Mouse (Mus musculus) right cerebral cortex, postnatal 14 days (tissue): ENCODE measurements around the gene Ksr2.
A peak's percentile ranks its signal among the peaks of the same experiment; 100 is the strongest.
"Not testable (repeated sequence)": the region's sequence is repeated elsewhere in the genome, so short reads cannot be mapped to it uniquely, and the experiment has no call there.

Source experiments
- DNase-seq: peaks from one replicate; pipeline ENCODE4 v3.0.0; 2022

The Ksr2 gene

GRCm38 (mm10) chr5:117413507-117414501, at the start of gene Ksr2:
Gene Ksr2, plus strand, starts transcription at chr5:117414000.
- DNase-seq = peak; percentile 73

- no peak for DNase-seq
Measured at GRCm38 (mm10) chr5:117364821-117365220, 49.0 kb upstream of the Ksr2 start.

GRCm38 (mm10) chr5:117365904-117366561, 47.8 kb upstream of the Ksr2 start:
- DNase-seq = no peak

GRCm38 (mm10) chr5:117367206-117367605, 46.6 kb upstream of the Ksr2 start:
- DNase-seq = no peak

GRCm38 (mm10) chr5:117370592-117370991, 43.2 kb upstream of the Ksr2 start:
- no peak for DNase-seq

GRCm38 (mm10) chr5:117373418-117373817, 40.4 kb upstream of the Ksr2 start:
- DNase-seq = no peak

GRCm38 (mm10) chr5:117374372-117375049, 39.3 kb upstream of the Ksr2 start:
- no peak for DNase-seq

- peak; percentile 63 for DNase-seq
Measured at GRCm38 (mm10) chr5:117376331-117376761, 37.5 kb upstream of the Ksr2 start.

GRCm38 (mm10) chr5:117377731-117378130, 36.1 kb upstream of the Ksr2 start:
- DNase-seq = not testable (repeated sequence)

- DNase-seq = no peak
Measured at GRCm38 (mm10) chr5:117380199-117380598, 33.6 kb upstream of the Ksr2 start.

- DNase-seq = no peak
Measured at GRCm38 (mm10) chr5:117381785-117382184, 32.0 kb upstream of the Ksr2 start.

- no peak for DNase-seq
Measured at GRCm38 (mm10) chr5:117383198-117383597, 30.6 kb upstream of the Ksr2 start.

GRCm38 (mm10) chr5:117388296-117388751, 25.5 kb upstream of the Ksr2 start:
- peak; percentile 39 for DNase-seq

- peak; percentile 97 for DNase-seq
Measured at GRCm38 (mm10) chr5:117388877-117389276, 24.9 kb upstream of the Ksr2 start, which contains the start of gene Rfc5. Gene Rfc5, minus strand, starts transcription at chr5:117389047.

- DNase-seq = no peak
Measured at GRCm38 (mm10) chr5:117390895-117391294, 22.9 kb upstream of the Ksr2 start.

- no peak for DNase-seq
Measured at GRCm38 (mm10) chr5:117395834-117396233, 18.0 kb upstream of the Ksr2 start.

- no peak for DNase-seq
Measured at GRCm38 (mm10) chr5:117396596-117397014, 17.2 kb upstream of the Ksr2 start.

GRCm38 (mm10) chr5:117397371-117397770, 16.4 kb upstream of the Ksr2 start:
- no peak for DNase-seq

GRCm38 (mm10) chr5:117398007-117398550, 15.7 kb upstream of the Ksr2 start:
- no peak for DNase-seq

- no peak for DNase-seq
Measured at GRCm38 (mm10) chr5:117399281-117399680, 14.5 kb upstream of the Ksr2 start.

- no peak for DNase-seq
Measured at GRCm38 (mm10) chr5:117403609-117404008, 10.2 kb upstream of the Ksr2 start.

GRCm38 (mm10) chr5:117404671-117405070, 9.1 kb upstream of the Ksr2 start:
- DNase-seq = not testable (repeated sequence)

GRCm38 (mm10) chr5:117408216-117408615, 5.6 kb upstream of the Ksr2 start:
- no peak for DNase-seq
